Mouse (Mus musculus) brain, embryonic 14.5 days (tissue): ENCODE data around the gene Epha5. TPM values are rescaled to one million over a fixed set of nuclear protein-coding genes. Genes with fewer than 3 reads are reported as not detected.
A peak's percentile ranks its signal among the peaks of the same experiment; 100 is the strongest.

Experiments
- DNase-seq: peaks from one replicate; pipeline ENCODE4 v3.0.0-alpha.2; 2011; ENCODE audit warnings: low read depth
- CTCF ChIP-seq: fragments of 200-500 bp; IDR thresholded peaks from 2 replicates; pipeline ENCODE4 v1.5.1; 2012; ENCODE audit warnings: inconsistent platforms, mild to moderate bottlenecking, moderate library complexity, borderline replicate concordance; ENCODE audit not compliant: insufficient read depth, insufficient read length; ENCODE audit errors: extremely low read depth
- POLR2A ChIP-seq: fragments of 200-500 bp; IDR thresholded peaks from 2 replicates; pipeline ENCODE4 v1.6.1; 2012; ENCODE audit warnings: mild to moderate bottlenecking, inconsistent platforms, borderline replicate concordance; ENCODE audit not compliant: poor library complexity, insufficient read depth, insufficient read length, severe bottlenecking; ENCODE audit errors: extremely low read depth
- polyA plus RNA-seq: library from polyadenylated mRNA; depleted of rRNA; stranded (reverse); fragments of >200 nt; gene quantifications from 2 replicates; pipeline ENCODE4 v1.2.3, GENCODE M21; 2012; rRNA removed

Gene Epha5
- 45.0 and 47.9 TPM in 2 replicates for polyA plus RNA-seq

GRCm38 (mm10) chr5:84417062-84417879, at the start of gene Epha5:
Gene Epha5, minus strand, starts transcription at chr5:84417382.
- DNase-seq: peak; percentile 98
- TF ChIP-seq CTCF (no peak), POLR2A (peak; percentile 65)

GRCm38 (mm10) chr5:84456216-84456615, 39.0 kb upstream of the Epha5 start:
- peak; percentile 66 for DNase-seq
- TF ChIP-seq CTCF: no peak
- no peak for TF ChIP-seq POLR2A

GRCm38 (mm10) chr5:84454641-84455040, 37.5 kb upstream of the Epha5 start:
- no peak for TF ChIP-seq POLR2A
- no peak for TF ChIP-seq CTCF
- peak; percentile 71 for DNase-seq

DNA sequence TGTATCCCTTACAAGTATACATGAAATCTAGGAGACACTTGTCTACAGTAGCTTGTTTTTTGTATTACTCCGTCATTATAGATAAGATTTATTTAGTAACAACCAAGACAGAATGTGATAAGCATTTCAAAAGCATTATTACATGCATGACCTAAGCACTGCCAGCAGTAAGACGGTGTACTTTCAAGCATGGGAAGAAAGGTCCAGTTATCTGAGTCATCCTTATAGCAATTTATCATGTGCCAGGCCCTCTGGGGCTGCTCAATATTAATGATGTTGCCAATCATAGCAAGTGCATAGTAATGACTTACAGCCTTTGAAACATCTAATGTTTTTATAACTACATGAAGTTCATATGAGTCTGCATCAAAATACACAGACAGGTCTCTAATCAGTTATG, 36.7 kb upstream of the Epha5 start:
- peak; percentile 23 for DNase-seq
- no peak for TF ChIP-seq CTCF
- TF ChIP-seq POLR2A: no peak

DNA sequence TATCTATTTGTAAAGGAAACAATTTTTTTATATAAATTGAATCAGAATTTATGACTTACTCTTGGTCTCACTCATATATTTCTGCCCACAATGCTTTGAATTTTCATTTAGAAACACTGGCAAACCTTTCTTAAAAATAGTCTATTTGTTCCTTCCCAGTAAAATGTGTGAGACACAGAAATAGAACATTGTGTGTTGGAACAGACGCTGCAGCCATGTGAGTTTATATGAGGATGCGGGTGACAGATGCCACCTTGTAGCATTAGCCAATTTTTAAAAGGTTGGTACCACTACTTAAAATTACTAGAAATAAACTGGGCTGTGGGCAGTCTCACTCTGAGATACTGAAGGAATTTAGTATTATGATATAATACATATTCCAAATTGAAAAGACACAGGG, 23.1 kb upstream of the Epha5 start:
- TF ChIP-seq CTCF (no peak), POLR2A (no peak)
- DNase-seq: peak; percentile 70

- DNase-seq: peak; percentile 76
- TF ChIP-seq CTCF (no peak), POLR2A (0 out of 2 replicates have a peak, but pooled peaks have one; percentile 9)
Measured at GRCm38 (mm10) chr5:84415961-84416821, 991 bp downstream of the Epha5 start.

GRCm38 (mm10) chr5:84414931-84415431, 2.2 kb downstream of the Epha5 start:
- TF ChIP-seq CTCF (no peak), POLR2A (no peak)

DNA sequence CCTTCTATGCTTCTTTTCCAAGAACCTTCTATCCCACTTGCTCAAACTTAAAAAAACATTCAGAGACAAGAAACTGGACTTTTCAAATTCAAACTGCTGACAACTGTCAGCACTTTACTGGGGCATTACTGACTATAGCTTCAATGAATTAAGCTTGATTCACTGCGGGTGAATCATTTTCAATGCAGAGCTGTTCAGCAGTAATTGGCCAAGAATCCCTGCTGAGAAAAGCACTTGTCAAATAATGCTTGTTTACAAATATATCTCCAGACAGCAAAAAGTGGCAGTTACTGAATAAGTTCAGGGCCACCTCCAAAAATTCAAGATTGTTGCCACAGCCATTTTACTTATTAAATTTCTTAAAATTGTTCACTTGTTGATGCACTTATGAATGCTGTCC, 4.2 kb downstream of the Epha5 start:
- TF ChIP-seq CTCF (no peak), POLR2A (no peak)
- DNase-seq: peak; percentile 80

More at GRCm38 (mm10) chr5:84414931-84415431, 2.2 kb downstream of the Epha5 start:
- peak; percentile 83 for DNase-seq

DNA sequence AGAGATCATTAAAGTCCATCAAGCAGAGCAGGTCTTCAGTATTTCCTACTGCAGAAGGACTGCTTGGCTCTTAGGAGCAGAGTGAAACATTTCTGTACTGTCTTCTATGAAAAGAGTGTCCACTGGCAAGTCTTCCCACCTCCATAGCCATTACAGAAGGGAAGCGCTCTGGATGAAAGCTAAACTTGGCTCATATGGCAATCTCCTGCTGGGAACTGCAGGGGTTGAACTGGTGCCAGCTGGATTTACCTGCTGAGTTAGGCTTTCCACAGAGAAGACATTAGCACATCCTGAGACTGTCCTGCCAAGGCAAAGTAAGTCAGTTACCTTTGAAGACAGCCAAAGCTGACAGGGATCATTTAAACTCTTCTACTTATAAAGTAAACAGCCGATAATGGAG, 8.8 kb downstream of the Epha5 start:
- TF ChIP-seq CTCF (no peak), POLR2A (no peak)
- peak; percentile 61 for DNase-seq

GRCm38 (mm10) chr5:84397085-84397484, 20.1 kb downstream of the Epha5 start:
- peak; percentile 75 for DNase-seq

DNA sequence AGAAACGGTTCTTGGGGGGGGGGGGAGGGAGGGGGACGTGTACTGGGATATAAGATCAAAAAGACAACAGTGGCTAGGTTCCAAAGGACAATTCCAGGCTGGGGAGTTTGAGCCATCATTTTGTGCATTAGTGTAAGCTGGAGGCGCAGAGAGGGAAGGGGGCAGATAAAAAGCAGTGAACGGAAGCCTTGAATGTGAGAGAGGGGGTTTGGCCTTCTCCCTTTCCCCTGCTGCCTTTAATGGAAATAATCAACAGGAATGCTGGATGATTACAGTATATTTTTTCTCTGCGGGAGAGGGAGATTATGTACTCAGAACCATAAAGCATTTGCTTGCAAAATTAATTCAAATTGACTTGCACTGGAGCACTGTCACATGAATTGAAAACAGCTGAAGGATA, 51.8 kb downstream of the Epha5 start:
- TF ChIP-seq POLR2A (no peak), CTCF (no peak)
- peak; percentile 76 for DNase-seq

More at GRCm38 (mm10) chr5:84397085-84397484, 20.1 kb downstream of the Epha5 start:
- TF ChIP-seq CTCF: no peak
- no peak for TF ChIP-seq POLR2A

GRCm38 (mm10) chr5:84359430-84359829, 57.8 kb downstream of the Epha5 start:
- TF ChIP-seq CTCF (no peak), POLR2A (no peak)
- DNase-seq: peak; percentile 59
